Mouse (Mus musculus): Measurements from ENCODE around the gene Il16. TPM values are rescaled to one million over a fixed set of nuclear protein-coding genes. Genes with fewer than 3 reads are reported as not detected.
A peak's percentile ranks its signal among the peaks of the same experiment; 100 is the strongest.

The Il16 gene
- polyA plus RNA-seq, 1 experiment from 2014 or later: 0.76 TPM

- H3K27me3 ChIP-seq (ENCODE audit: poor library complexity, severe bottlenecking): no peaks in the 10 kb centered on the region
- H3K4me1 ChIP-seq: peaks cover 10% of the 10 kb centered on the region
- 73% methylated on average over 9 of the region's 9 CpGs for WGBS
- no peaks in the 10 kb centered on the region for H3K36me3 ChIP-seq (replicated peaks)
- DNase-seq (ENCODE audit: extremely low spot score, low spot score): no peak
- H3K27ac ChIP-seq: peak overlapping the region; percentile 62
- no peaks in the 10 kb centered on the region for H3K9me3 ChIP-seq
- no peak overlapping the region for H3K4me3 ChIP-seq
These were observed 42.3 kb downstream of the Il16 start for GRCm38 (mm10) chr7:83703046-83703775.

GRCm38 (mm10) chr7:83699066-83699745 is 46.3 kb downstream of the Il16 start:
- Histone ChIP-seq H3K9me3 (no peaks in the 10 kb centered on the region), H3K27me3 (ENCODE audit: poor library complexity, severe bottlenecking) (no peaks in the 10 kb centered on the region), H3K4me3 (no peak overlapping the region), H3K27ac (no peak overlapping the region), H3K36me3 (replicated peaks) (no peaks in the 10 kb centered on the region), H3K4me1 (peaks cover 10% of the 10 kb centered on the region)
- WGBS: 83% methylated on average over 6 of the region's 6 CpGs
- DNase-seq (ENCODE audit: extremely low spot score, low spot score): no peak

- no peak overlapping the region for H3K27ac ChIP-seq
- no peak overlapping the region for H3K4me3 ChIP-seq
- H3K27me3 ChIP-seq (ENCODE audit: poor library complexity, severe bottlenecking): no peaks in the 10 kb centered on the region
- no peak for DNase-seq (ENCODE audit: extremely low spot score, low spot score)
- H3K4me1 ChIP-seq: no peaks in the 10 kb centered on the region
- WGBS: 30% methylated on average over 6 of the region's 6 CpGs
- no peaks in the 10 kb centered on the region for H3K9me3 ChIP-seq
- H3K36me3 ChIP-seq (replicated peaks): no peaks in the 10 kb centered on the region
These were observed 49.9 kb downstream of the Il16 start for GRCm38 (mm10) chr7:83695449-83696212.

- no peaks in the 10 kb centered on the region for H3K27me3 ChIP-seq (ENCODE audit: poor library complexity, severe bottlenecking)
- H3K4me1 ChIP-seq: peaks cover 4% of the 10 kb centered on the region
- H3K27ac ChIP-seq: no peak overlapping the region
- no peak for DNase-seq (ENCODE audit: extremely low spot score, low spot score)
- H3K9me3 ChIP-seq: no peaks in the 10 kb centered on the region
- WGBS: 53% methylated on average over 6 of the region's 6 CpGs
- H3K36me3 ChIP-seq (replicated peaks): no peaks in the 10 kb centered on the region
- H3K4me3 ChIP-seq: no peak overlapping the region
These were observed 62.8 kb downstream of the Il16 start for GRCm38 (mm10) chr7:83682640-83683274.

GRCm38 (mm10) chr7:83678506-83678905 is 67.0 kb downstream of the Il16 start:
- Histone ChIP-seq H3K4me3 (no peak overlapping the region), H3K27ac (no peak overlapping the region), H3K27me3 (ENCODE audit: poor library complexity, severe bottlenecking) (no peaks in the 10 kb centered on the region), H3K36me3 (replicated peaks) (no peaks in the 10 kb centered on the region), H3K4me1 (peaks cover 4% of the 10 kb centered on the region), H3K9me3 (no peaks in the 10 kb centered on the region)
- no peak for DNase-seq (ENCODE audit: extremely low spot score, low spot score)
- 89% methylated on average over 4 of the region's 4 CpGs for WGBS

- no peaks in the 10 kb centered on the region for H3K9me3 ChIP-seq
- no peak overlapping the region for H3K27ac ChIP-seq
- DNase-seq (ENCODE audit: extremely low spot score, low spot score): no peak
- H3K27me3 ChIP-seq (ENCODE audit: poor library complexity, severe bottlenecking): no peaks in the 10 kb centered on the region
- WGBS: 84% methylated on average over 3 of the region's 3 CpGs
- H3K4me1 ChIP-seq: no peaks in the 10 kb centered on the region
- no peaks in the 10 kb centered on the region for H3K36me3 ChIP-seq (replicated peaks)
- no peak overlapping the region for H3K4me3 ChIP-seq
These were observed 68.2 kb downstream of the Il16 start for GRCm38 (mm10) chr7:83677296-83677695.

GRCm38 (mm10) chr7:83675545-83676254 is 69.8 kb downstream of the Il16 start:
- peak; percentile 21 for DNase-seq (ENCODE audit: extremely low spot score, low spot score)
- 37% methylated on average over 5 of the region's 5 CpGs for WGBS
- Histone ChIP-seq H3K36me3 (replicated peaks) (no peaks in the 10 kb centered on the region), H3K4me1 (no peaks in the 10 kb centered on the region), H3K27me3 (ENCODE audit: poor library complexity, severe bottlenecking) (no peaks in the 10 kb centered on the region), H3K4me3 (no peak overlapping the region), H3K9me3 (no peaks in the 10 kb centered on the region), H3K27ac (no peak overlapping the region)

GRCm38 (mm10) chr7:83671573-83671972 is 74.0 kb downstream of the Il16 start:
- Histone ChIP-seq H3K27ac (no peak overlapping the region), H3K9me3 (no peaks in the 10 kb centered on the region), H3K4me3 (no peak overlapping the region), H3K27me3 (ENCODE audit: poor library complexity, severe bottlenecking) (no peaks in the 10 kb centered on the region), H3K36me3 (replicated peaks) (no peaks in the 10 kb centered on the region), H3K4me1 (no peaks in the 10 kb centered on the region)
- no peak for DNase-seq (ENCODE audit: extremely low spot score, low spot score)
- WGBS: 89% methylated on average over 6 of the region's 6 CpGs

GRCm38 (mm10) chr7:83668724-83669123 is 76.8 kb downstream of the Il16 start:
- peak; percentile 24 for DNase-seq (ENCODE audit: extremely low spot score, low spot score)
- WGBS: 5% methylated on average over 1 of the region's 1 CpGs
- no peaks in the 10 kb centered on the region for H3K36me3 ChIP-seq (replicated peaks)
- no peaks in the 10 kb centered on the region for H3K4me1 ChIP-seq
- no peak overlapping the region for H3K4me3 ChIP-seq
- no peak overlapping the region for H3K27ac ChIP-seq
- no peaks in the 10 kb centered on the region for H3K27me3 ChIP-seq (ENCODE audit: poor library complexity, severe bottlenecking)
- no peaks in the 10 kb centered on the region for H3K9me3 ChIP-seq

- no peak for DNase-seq (ENCODE audit: extremely low spot score, low spot score)
- Histone ChIP-seq H3K36me3 (replicated peaks) (no peaks in the 10 kb centered on the region), H3K27ac (no peak overlapping the region), H3K4me3 (no peak overlapping the region), H3K27me3 (ENCODE audit: poor library complexity, severe bottlenecking) (no peaks in the 10 kb centered on the region), H3K4me1 (no peaks in the 10 kb centered on the region), H3K9me3 (no peaks in the 10 kb centered on the region)
- 87% methylated on average over 5 of the region's 5 CpGs for WGBS
These were observed 77.4 kb downstream of the Il16 start for GRCm38 (mm10) chr7:83667936-83668645.

GRCm38 (mm10) chr7:83666087-83666595 is 79.4 kb downstream of the Il16 start:
- no peaks in the 10 kb centered on the region for H3K9me3 ChIP-seq
- no peaks in the 10 kb centered on the region for H3K36me3 ChIP-seq (replicated peaks)
- H3K4me3 ChIP-seq: no peak overlapping the region
- no peak for DNase-seq (ENCODE audit: extremely low spot score, low spot score)
- no peaks in the 10 kb centered on the region for H3K4me1 ChIP-seq
- no peaks in the 10 kb centered on the region for H3K27me3 ChIP-seq (ENCODE audit: poor library complexity, severe bottlenecking)
- WGBS: 95% methylated on average over 4 of the region's 4 CpGs
- H3K27ac ChIP-seq: no peak overlapping the region
